Mouse (Mus musculus) skeletal muscle tissue, adult 2 months (tissue): ENCODE data around the gene Cds1.
A peak's percentile ranks its signal among the peaks of the same experiment; 100 is the strongest.

ENCODE experiments used
- DNase-seq: peaks from one replicate; pipeline ENCODE4 v3.0.0-alpha.2; 2012; ENCODE audit warnings: low read depth, low spot score

The Cds1 gene

DNA sequence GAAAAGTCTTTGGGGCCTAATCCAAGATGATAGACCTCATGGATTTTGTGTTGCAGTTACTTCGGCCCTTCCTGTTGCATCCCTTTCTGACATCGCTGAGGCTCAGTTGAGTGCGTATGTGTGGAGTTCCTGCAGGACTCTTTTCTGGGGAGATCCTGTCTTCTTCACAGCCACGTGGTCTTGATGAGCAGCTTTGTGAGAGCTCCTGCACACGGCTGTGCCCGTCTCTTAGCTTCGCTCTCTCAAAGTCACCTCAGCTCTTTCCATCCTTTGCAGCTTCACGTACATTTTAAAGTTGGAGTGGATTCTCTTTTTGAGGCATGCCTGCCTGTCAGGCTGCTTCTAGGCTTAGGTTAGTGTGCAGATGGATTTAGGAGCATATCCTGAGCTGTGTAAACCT, 11.6 kb downstream of the Cds1 start:
- no peak for DNase-seq

DNA sequence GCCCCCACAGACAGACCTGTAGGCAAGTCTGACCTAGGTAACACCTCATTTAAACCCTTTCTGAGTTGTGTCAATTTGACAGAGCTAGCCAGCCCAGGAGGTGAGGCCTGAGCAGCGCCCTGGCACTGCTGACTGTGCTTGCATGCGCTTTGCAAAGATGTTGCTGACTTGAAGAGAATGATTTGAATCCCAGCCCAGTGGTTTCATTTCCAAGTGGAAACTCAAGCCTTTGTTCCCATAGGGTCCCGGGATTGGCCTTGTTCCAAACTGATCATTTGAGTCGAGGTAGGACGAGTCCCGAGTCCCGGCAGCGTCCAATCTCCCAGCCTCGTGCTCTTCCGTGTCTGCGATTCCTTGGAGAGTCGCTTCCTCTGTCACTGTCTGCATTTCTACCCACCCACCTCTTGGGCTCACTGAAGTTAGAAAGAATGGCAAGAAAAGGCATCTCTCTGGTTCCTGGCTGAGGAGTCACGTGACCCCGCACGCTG, 14.5 kb downstream of the Cds1 start:
- no peak for DNase-seq

DNA sequence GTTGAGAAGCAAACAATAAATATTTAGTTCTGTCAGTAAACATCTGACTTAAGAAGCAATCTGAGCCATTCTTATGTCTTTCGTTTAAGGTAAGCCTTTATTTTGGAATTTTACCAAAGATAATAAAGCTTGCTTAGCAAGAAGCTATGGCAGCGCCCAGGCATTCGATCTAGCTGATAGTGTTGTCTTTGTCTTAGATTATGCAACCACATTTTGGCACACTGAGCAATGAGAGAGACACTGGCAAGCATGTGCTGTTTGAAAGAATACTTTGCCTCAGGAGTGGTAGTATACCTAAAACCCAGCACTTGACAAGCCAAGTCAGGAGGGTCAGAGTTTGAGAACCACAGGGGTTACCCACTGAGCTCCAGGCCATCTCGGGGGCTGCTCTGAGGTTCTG, 16.0 kb downstream of the Cds1 start:
- DNase-seq: no peak

DNA sequence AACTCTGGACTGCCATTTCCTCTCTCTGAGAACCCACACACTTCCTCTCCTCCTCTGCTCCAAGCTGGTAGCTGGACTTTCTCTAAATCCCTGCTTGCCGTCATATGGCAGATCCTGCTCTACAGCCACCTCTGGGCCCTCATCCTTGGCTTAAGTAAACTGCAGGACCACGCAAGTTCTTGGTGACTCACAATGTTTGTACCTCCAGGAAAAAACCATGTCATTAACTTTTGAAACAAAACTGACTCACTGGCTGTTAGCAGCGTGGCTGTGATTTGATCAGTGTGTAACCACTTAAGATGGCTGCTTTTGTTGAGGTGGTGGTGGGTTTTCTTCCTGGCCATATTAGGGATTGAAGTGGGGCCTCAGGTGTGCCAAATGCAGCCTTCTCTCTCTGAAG, 19.4 kb downstream of the Cds1 start:
- DNase-seq: no peak

DNA sequence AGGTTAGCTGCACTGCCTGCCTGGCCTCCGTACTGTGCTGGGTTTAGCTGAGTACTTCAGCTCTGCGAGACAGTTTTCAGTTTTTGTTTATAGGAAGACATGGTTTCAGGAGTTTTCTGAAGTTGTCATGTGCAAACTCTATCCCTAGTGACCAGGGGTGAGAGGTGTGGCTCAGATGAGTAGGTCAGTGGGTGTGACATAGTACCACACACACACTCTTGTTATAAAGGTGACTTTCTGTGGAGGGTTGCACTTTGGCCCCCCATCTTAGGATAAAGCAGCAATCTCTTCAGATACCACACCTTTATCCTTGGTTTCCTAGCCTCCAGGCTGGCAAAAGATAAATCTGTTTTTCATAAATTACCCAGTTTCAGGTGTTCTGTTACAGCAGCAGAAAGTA, 19.9 kb downstream of the Cds1 start:
- no peak for DNase-seq

DNA sequence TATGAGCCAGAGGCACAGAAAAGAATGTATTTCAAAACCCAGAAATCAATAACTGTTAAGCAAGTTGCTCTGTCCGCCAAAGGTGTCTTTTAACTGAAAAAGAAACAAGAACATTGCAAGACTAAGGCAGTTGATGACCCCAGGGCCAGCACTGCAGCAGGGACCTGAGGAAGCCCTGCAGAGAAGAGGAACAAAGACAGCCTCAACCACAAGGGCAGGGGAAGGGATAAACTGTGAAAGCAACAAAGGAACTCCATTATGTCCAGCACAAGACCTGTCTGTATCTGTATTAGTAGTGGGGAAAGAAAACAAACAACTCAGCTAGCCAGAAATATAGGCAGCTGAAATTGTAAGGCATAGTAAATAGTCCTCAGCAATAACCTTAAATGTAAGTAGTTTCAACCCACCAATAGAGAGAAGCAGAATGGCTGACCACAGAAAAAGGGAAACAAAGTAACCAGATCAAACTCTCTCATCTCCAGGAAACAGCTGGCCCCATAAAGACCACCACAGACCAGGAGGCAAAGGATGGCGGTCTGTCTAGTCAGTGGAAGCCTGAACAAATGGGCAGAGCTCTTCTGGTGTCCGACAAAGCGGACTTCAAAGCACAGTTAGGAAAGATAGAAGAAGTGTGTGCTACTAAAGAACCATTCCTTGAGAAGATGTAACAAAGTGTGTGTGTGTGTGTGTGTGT, 21.1 kb downstream of the Cds1 start:
- no peak for DNase-seq

DNA sequence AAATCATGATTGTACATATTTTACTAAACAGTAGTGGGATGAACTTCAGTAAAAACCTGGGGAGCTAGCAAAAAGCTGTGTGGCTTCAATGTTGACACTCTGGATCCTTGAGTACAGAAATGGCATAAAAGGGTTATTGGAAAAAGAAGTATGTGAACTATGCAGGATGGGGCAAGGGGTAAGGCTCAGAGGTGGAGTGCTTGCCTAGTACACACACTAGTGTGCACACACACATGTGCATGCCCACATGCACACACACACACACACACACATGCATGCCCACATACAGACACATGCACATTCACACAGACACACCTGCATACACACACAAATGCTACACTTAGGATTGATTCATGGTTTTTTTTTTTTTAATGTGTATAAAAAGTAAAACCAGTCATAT, 24.8 kb downstream of the Cds1 start:
- DNase-seq: no peak

DNA sequence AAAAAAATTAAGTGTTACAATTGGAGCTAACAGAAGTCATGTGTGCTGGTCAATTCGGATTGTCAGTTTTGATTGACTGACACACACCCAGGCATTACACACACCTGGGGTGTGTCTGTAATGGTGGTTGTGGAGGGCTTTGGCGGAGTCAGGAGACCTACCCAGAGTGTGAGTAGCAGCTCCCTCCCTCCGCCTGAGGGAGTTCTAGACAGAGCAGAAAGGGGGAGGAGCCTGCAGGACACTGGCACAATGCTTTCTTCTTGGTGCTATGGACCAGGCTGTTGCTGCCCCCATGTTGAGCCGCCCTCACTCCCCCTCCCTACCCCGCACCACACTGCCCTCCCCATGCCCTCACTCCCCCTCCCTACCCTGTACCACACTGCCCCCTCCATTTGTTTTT, 25.6 kb downstream of the Cds1 start:
- no peak for DNase-seq

DNA sequence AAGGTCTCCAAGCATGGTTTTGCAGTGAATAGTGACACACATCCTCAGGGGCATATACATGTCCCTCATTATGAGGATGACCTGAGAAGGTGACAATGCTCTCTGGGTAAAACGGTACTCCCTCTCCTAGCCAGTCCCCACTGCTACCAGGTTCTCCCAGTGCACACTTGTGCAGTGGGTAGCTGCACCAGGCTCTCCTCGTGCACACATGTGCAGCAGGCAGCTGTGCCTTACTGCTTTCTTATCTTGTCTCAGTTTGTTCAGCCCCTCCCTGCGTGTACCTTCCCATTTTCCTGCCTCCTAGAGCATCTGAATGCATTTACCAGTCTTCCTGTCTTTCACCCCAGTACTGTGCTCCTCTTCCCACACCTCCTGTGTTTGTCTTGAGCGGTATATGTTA, 27.7 kb downstream of the Cds1 start:
- no peak for DNase-seq

DNA sequence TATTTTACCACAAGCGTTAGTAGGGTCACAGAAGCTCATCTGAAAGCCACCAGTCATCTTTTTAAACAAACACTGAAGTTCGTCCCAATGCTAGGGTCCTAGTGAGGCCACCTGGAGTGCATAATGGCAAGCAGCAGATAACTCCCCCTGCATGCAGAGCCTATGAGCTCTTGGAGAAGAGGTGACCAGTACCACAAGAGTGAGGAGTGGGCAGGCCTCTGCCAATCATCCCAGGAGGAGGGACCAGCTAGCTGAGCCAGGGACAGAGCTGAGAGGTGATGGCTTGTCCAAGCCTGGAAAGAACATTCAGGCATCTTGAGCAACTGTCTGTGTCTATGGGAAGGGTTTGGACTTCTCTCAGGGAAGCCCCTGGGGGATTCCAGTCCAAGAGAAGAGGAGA, 37.0 kb downstream of the Cds1 start:
- DNase-seq: no peak

DNA sequence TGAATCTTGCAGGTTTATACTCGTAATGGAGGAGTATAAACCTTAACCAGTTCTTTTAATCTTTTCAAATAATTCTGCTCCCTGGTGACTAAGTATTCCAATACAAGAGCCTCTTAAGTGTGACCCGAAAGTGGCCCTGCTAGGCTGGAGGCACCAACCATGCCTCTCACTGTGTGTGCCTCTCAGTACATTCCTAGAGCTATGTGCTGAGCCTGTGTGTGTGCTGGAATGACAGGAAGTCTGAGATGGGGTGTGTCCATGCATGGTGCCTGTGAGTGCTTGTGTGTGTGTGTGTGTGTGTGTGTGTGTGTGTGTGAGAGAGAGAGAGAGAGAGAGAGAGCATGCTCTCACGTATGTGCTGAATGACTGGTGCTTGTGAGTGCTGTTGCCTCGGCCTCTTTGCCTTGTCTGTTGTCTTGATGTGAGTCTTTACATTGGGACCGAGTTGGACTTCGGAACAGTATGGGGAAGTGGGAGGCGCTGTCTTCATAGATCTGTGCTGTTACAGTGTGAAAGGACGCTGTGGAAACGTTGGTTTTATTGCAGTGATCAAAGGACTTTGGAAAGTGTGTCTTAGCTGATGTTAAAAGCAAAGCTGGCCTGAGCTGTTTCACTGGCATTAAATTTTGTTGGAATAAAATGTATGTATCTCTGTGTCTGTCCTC, 37.6 kb downstream of the Cds1 start:
- DNase-seq: no peak

DNA sequence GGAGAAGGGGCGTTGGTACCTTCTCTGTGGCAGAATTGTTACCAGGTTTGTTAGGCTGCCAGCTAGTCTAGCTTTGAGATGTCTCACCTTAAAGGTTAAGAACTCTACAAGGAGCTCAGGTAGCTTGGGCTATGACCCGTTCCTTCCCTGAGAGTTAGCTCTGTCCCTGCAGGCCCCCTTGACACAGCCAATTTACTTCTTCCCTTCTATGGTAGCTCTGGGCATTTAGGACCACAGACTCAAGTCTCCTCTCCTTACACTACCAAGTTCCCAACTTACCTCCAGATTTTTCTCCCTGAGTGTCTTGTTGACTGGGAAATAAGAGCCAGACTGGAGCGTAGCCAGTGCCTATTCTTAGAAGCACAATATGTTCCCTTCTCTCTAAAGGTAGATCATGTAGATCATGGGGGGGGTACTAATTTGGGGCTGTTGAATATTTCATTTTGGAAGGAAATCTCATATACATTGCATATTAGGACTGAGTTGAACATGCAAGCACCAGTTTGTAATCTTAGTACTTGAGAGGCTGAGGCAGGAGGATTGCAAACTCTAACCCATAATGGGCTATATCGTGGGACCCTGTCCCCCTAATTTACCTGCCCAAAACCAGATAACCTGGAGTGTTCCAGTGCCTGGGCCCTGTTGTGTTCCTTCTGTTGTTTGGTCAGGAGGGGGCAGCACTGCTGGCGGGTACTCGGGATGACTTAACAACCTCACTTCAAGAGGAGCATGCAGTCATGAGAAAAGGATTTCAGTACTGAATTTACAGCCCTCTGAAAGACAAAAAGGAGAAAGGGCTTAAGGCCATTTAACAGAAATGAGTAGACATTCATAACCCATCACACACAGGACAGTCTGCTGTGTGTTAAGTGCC, 46.6 kb downstream of the Cds1 start:
- DNase-seq: no peak

DNA sequence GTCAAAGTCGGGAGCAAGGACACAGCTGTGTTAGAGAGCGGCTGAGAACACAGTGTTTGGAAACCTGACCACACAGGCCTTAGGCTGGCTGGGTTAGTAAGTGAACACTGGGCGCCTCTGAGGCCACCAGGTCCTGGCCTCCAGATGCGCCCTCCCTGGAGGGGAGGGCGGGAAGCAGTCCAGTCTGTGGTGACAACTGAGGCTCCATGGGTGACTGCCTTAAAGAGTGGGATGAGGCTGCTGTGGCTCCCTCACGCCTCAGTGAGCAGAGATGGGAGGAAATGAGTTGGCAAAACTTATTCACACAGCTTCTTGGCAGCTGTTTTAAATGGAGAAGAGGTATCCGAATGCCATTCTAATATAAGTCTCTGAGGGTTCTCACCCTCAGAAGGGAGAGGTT, 51.9 kb downstream of the Cds1 start:
- no peak for DNase-seq

DNA sequence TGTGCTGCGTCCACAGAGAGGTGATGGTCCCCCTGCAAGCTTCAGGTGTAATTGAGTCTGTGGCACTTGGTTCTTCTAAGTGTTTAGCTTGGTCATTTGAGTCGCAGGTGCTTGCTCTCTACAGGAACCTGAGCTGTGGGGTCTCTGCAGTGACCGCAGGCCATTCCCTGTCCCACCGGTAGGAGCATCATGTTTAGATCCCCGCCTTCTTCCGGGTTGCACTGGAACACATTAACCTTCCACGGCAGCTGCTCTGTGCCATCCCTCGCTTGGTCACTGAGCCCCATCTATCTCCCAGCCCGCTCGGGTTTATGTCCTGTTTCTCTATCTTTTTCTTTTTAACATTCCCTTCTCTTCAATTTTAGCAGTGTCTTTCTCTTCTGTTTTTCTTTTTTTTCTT, 54.3 kb downstream of the Cds1 start:
- no peak for DNase-seq

DNA sequence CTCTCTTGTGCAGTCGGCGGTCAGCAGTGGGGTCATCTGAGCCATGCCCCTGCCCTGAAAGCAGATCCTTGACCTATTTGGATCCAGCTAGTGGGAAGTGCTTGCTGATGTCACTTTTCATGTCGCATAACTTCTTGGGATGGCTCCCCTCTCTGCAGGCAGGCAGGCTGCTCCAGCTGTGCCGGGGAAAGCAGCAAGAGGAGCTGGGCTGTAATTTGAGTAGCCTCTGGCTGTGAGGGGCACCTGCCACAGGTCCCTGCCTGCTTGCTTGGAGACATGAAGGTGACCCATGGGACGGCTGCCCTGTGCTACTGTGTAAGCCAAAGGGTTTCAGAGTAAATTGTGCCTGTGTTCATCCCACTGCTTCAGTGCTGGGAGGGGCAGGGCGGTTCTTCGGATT, 54.9 kb downstream of the Cds1 start:
- DNase-seq: no peak

DNA sequence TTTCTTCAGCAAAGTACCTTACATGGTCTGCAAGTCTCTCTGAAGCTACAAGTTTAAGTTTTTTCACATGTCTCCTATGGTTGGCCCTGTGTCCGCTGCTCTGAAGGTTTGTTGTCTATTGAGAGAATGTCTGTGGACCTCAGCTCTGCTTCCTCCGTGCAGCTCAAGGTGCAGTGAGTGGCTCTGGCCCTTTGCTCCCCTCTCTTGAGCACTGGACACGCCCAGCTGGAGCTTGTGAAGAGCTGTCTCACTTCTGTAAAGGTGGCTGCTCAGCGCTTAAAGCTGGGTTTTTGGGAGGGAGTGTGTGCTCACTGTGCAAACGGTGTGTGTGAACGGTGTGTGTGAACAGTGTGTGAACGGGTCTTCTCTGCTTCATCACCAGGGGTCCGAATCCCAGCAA, 56.1 kb downstream of the Cds1 start:
- DNase-seq: no peak

DNA sequence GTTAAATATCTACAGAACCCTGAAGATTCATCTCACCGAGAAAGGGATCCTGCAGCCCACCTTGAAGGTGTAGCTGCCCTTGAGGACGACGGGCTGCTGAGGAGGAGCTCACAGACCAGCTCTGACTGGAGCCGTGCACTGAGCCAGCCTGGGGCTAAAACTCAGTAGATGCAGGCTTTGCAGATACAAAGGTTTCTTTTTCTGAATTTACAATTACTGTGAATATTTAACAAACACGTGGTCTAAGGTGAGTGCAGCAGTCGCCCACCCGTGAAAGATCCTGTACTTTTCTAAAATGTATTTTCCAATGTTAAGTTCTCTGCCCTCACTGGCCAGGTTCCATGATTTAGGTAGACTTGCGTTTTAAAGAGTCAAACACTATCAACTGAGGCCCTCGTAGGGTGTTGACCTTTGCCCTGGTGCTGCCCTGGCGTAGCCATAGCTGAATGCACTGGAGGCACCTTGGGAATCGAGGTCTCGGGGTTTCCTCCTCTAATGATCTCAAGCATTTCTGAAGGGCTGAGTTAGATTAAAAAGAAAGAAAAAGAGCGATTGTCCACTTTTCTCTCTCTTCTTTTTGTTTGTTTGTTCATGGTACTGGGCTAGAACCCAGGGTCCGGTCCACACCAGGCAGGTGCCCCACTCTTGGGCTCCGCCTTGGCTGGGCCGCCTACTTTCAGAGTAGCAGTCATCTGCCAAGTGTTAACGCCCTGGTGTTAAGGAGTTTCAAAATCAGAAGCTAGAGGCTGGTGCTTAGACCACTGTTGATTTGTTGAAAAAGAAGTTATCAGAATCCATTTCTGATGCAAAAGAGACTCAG, 56.8 kb downstream of the Cds1 start:
- no peak for DNase-seq

DNA sequence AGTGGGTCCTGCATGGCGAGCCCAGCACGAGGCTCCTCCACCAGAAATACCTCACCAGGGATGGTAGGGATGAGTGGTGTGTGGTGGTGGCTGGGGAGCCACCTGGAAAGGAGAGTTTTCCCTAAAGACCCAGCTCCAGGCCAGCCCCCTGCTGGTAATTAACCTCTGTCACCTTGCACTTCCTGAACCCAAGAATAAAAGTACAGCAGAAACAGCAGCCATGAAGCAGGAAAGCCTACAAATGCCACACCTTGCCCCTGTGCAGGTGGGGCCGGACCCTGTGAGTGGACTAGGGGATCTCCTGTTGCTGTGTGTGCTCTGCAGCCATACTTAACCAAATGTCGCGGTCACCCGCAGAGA, 57.4 kb downstream of the Cds1 start:
- no peak for DNase-seq

DNA sequence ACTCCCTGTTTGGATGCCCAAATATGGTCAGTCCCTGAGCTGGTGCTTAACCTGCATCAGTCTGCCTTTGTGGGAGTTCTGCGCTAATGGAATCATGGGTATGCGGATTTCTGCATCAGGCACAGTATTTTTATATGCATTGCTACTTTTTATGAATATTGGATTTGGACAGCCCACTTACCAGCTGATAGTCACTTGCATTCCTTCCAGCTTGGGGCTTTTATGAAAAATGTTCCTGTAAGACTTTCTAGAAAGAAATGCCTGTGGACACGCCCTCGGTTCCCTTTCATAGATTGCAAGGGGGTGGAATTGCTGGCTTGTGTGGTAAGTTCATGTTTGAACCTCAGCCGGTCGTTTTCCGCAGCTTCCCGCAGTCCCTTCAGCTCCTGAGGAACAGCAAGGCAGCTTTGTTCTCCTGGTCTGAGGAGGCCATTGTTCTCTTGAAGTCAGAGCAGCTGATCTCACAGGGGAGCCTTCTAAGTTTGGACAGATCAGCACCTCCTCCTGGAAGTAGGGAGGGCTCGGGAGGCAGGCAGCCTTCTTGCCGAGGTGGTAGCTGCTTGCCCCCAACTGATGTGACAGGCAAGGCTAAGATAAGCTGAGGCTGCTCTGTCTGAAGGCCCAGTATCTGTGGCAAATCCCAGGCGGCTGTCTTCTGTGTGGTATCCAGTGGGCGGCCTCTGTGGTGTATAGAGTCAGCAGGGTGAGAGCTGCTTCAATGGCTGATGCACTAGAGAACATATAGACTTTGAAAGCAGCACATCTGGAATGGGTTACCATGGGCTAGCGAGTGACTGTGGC, 60.4 kb downstream of the Cds1 start:
- DNase-seq: no peak

DNA sequence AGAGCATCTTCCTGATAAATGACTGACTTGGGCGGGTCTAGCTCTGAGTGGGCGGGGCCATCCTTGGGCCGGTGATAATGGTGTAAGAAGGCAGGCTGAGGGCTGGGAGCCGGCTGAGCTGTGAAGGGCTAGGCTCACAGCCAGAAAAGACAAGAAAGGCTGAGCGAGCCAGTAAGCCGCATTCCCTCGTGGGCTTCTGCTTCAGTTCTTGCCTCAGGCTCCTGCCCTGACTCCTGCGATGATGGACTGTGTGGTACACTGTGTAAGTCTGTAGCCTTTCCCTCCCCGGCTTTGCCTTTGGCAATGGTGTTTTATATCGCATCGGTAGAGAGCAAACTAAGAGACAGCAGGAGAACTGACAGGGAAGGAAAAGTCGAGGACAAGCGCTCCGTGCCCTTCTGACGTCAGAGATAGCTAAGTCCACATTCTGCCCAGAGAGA, 61.6 kb downstream of the Cds1 start:
- peak; percentile 13 for DNase-seq

DNA sequence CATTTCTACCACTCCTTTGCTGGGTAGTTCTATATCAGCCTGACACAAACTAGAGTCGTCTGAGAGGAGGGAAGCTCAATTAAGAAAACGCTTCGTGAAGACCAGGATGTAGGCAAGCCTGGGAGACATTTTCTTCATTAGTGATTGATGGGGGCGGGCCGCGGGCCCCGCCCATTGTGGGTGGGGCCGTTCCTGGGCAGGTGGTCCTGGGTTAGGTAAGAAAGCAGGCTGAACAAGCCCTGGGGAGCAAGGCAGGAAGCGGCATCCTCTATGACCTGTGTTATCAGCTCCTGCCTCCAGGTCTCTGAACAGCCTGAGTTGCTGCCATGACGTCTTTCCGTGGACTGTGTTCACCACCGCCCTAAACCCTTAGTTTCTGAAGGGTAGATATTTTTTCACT, 62.5 kb downstream of the Cds1 start:
- DNase-seq: no peak
